Mouse (Mus musculus): ENCODE data around the gene Fam50b. TPM values are rescaled to one million over a fixed set of nuclear protein-coding genes. Genes with fewer than 3 reads are reported as not detected.

The Fam50b gene
- not detected for total RNA-seq (2023)

GRCm38 (mm10) chr13:34734686-34735085, at the start of gene Fam50b:
TSS of gene Fam50b (plus strand) at chr13:34734850.

Other genes with a start within 250 kb of the Fam50b start
- 1 to 10 TPM; 6.4 to 10.0 TPM for gene Pxdc1, start 81.4 kb upstream of the Fam50b start, total RNA-seq (2023)
- 100 to 1,000 TPM; 102 to 123 TPM for gene Prpf4b, start 140.5 kb downstream of the Fam50b start, total RNA-seq (2023)
- gene Fam217a, start 189.5 kb downstream of the Fam50b start, total RNA-seq (2023): not detected
- not detected for gene 4933417A18Rik, start 189.6 kb downstream of the Fam50b start, total RNA-seq (2023)
- gene Eci3, start 229.0 kb downstream of the Fam50b start, total RNA-seq (2023): not detected

Data from monocyte, adult 59 days (primary cell).